Mouse (Mus musculus) granulocyte monocyte progenitor cell, adult 5-6 weeks (primary cell): ENCODE data around the gene Cadps. TPM values are rescaled to one million over a fixed set of nuclear protein-coding genes. Genes with fewer than 3 reads are reported as not detected.

Experiments used
- ATAC-seq: replicated peaks from 2 replicates; pipeline ENCODE4 v1.8.0; 2016; ENCODE audit warnings: mild to moderate bottlenecking, moderate TSS enrichment, inconsistent platforms; ENCODE audit not compliant: poor library complexity, severe bottlenecking
- total RNA-seq, 2 experiments: library from RNA; stranded (forward) in 1 of 2; stranded (reverse) in 1 of 2; fragments of 200-712, 200-1000 nt in 1 of 2; fragments of >200 nt in 1 of 2; fragmentation: Nextera tagmentation in 1 of 2; gene quantifications; 2 replicates each; pipeline ENCODE4 v1.2.3; 2014 to 2017

Gene Cadps
- total RNA-seq (2014; fragmentation: Nextera tagmentation): not detected in 2 replicates
- total RNA-seq (2017): not detected in 2 replicates

- no peak for ATAC-seq
These were observed at the start of gene Cadps for GRCm38 (mm10) chr14:12822491-12823219. Gene Cadps (minus strand): TSS chr14:12823079.

- no peak for ATAC-seq
These were observed 46.7 kb upstream of the Cadps start for GRCm38 (mm10) chr14:12869605-12870004.

- no peak for ATAC-seq
These were observed 42.4 kb upstream of the Cadps start for GRCm38 (mm10) chr14:12865258-12865657.

- ATAC-seq: no peak
These were observed 21.0 kb upstream of the Cadps start for GRCm38 (mm10) chr14:12843860-12844259.

GRCm38 (mm10) chr14:12839471-12839870 lies 16.6 kb upstream of the Cadps start:
- no peak for ATAC-seq

GRCm38 (mm10) chr14:12838949-12839348 lies 16.1 kb upstream of the Cadps start:
- no peak for ATAC-seq

- no peak for ATAC-seq
These were observed 15.4 kb upstream of the Cadps start for GRCm38 (mm10) chr14:12838323-12838722.

- ATAC-seq: no peak
These were observed 15.0 kb upstream of the Cadps start for GRCm38 (mm10) chr14:12837902-12838301.

GRCm38 (mm10) chr14:12823781-12824180 lies 902 bp upstream of the Cadps start:
- ATAC-seq: no peak

GRCm38 (mm10) chr14:12821831-12822490 lies 918 bp downstream of the Cadps start:
- ATAC-seq: peak; percentile 27; the same call in 1 of the 2 replicates

GRCm38 (mm10) chr14:12821156-12821813 lies 1.6 kb downstream of the Cadps start:
- ATAC-seq: no peak

GRCm38 (mm10) chr14:12820149-12820548 lies 2.7 kb downstream of the Cadps start:
- no peak for ATAC-seq

- ATAC-seq: no peak
These were observed 4.4 kb downstream of the Cadps start for GRCm38 (mm10) chr14:12818442-12818841.

GRCm38 (mm10) chr14:12812072-12812471 lies 10.8 kb downstream of the Cadps start:
- no peak for ATAC-seq

GRCm38 (mm10) chr14:12802995-12803394 lies 19.9 kb downstream of the Cadps start:
- ATAC-seq: no peak

- no peak for ATAC-seq
These were observed 21.8 kb downstream of the Cadps start for GRCm38 (mm10) chr14:12801100-12801499.

GRCm38 (mm10) chr14:12798926-12799325 lies 24.0 kb downstream of the Cadps start:
- ATAC-seq: no peak

- no peak for ATAC-seq
These were observed 38.6 kb downstream of the Cadps start for GRCm38 (mm10) chr14:12784296-12784695.

- no peak for ATAC-seq
These were observed 42.9 kb downstream of the Cadps start for GRCm38 (mm10) chr14:12780016-12780415.

- ATAC-seq: no peak
These were observed 44.9 kb downstream of the Cadps start for GRCm38 (mm10) chr14:12777990-12778389.

GRCm38 (mm10) chr14:12768870-12769269 lies 54.0 kb downstream of the Cadps start:
- ATAC-seq: no peak
